Mouse (Mus musculus) C2C12 (cell line): ENCODE measurements around the gene Pcdh8.

Experiments
- CEBPB ChIP-seq: IDR thresholded peaks from one replicate; pipeline ENCODE4 v1.6.1; 2011; ENCODE audit warnings: low read depth, mild to moderate bottlenecking, control low read depth, moderate library complexity
- CTCF ChIP-seq: IDR thresholded peaks from one replicate; pipeline ENCODE4 v1.5.1; 2011; ENCODE audit not compliant: control insufficient read depth, insufficient read depth, insufficient read length
- FOSL1 ChIP-seq: IDR thresholded peaks from one replicate; pipeline ENCODE4 v1.8.0; 2011; ENCODE audit warnings: mild to moderate bottlenecking, low read length; ENCODE audit not compliant: poor library complexity, insufficient read depth, severe bottlenecking
- MAX ChIP-seq: IDR thresholded peaks from one replicate; pipeline ENCODE4 v1.6.1; 2011; ENCODE audit warnings: mild to moderate bottlenecking, control low read depth
- MYOD1 ChIP-seq: IDR thresholded peaks from one replicate; pipeline ENCODE4 v1.6.1; 2011; ENCODE audit warnings: low read depth; ENCODE audit not compliant: control insufficient read depth, insufficient read length
- MYOG ChIP-seq: IDR thresholded peaks from one replicate; pipeline ENCODE4 v1.6.1; 2011; ENCODE audit not compliant: control insufficient read depth, insufficient read length; ENCODE audit errors: extremely low read depth
- USF1 ChIP-seq: IDR thresholded peaks from one replicate; pipeline ENCODE4 v1.6.1; 2011; ENCODE audit warnings: low read depth, mild to moderate bottlenecking, control low read depth, moderate library complexity

GRCm38 (mm10) chr14:79738441-79738840 is 32.7 kb downstream of the Pcdh8 start:
- no peak for TF ChIP-seq USF1
- TF ChIP-seq CTCF = no peak
- no peak for TF ChIP-seq MYOG
- no peak for TF ChIP-seq MAX
- TF ChIP-seq CEBPB = no peak
- no peak for TF ChIP-seq MYOD1
- no peak for TF ChIP-seq FOSL1
